Mouse (Mus musculus): ENCODE data around the gene Secisbp2l. TPM values are rescaled to one million over a fixed set of nuclear protein-coding genes. Genes with fewer than 3 reads are reported as not detected.
A peak's percentile ranks its signal among the peaks of the same experiment; 100 is the strongest.

Secisbp2l gene
- 1.6 and 1.9 TPM in 2 replicates for polyA plus RNA-seq (2012; ENCODE audit: insufficient read depth, low replicate concordance)

DNA sequence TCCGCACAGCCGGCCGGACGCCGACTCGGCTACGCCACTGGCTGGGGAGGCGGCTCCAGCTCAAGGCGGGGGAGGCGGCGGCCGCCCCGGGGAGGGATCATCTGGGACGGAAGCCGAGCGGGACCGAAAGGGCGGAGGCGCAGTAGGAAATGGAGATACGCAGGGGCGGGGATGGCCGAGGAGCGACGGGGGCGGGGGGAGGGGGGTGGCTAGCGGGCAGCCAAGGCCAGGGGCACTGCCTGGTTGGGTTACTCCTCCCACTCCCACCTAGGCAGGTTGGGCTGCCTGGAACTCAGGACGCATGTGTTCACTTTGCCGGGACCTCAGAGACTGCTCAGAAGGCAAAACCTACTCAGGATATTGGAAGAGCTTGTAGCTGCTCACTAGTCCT is at the start of gene Secisbp2l:
Gene Secisbp2l (minus strand): TSS at position 152 of the 391 bp plus-strand sequence.
- Histone ChIP-seq H3K9me3 (no peaks in the 10 kb centered on the region), H3K4me3 (replicated peaks) (peak within 1 kb of the TSS; percentile 94), H3K36me3 (replicated peaks; ENCODE audit: low read length) (peaks cover 15% of the 10 kb centered on the region), H3K27me3 (replicated peaks) (no peaks in the 10 kb centered on the region), H3K4me1 (peaks cover 52% of the 10 kb centered on the region)
- TF ChIP-seq GATA1 (IDR thresholded peaks at IDR 0.05; ENCODE audit: borderline replicate concordance, low read length): no peak
- no peak for TF ChIP-seq FLI1 (IDR thresholded peaks at IDR 0.05; ENCODE audit: low read length)

DNA sequence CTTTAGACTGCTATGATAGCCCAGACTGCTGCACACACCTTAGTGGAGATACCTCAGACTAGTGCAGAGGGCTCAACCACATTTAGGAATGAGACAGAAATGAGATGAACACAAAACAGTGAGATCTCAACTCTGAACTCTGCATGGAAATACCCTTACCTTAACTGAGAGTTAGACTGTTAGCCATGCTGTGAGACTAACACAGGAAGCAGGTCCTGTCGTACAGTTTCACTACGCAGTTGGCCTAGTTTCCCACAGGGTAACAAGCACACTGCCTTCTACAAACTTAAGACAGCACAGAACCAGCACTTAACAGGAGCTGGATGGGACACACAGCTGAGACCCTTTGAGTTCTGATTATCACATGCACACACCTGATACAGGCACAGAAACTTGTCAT is 47.3 kb upstream of the Secisbp2l start:
- Histone ChIP-seq H3K9me3 (no peaks in the 10 kb centered on the region), H3K36me3 (replicated peaks; ENCODE audit: low read length) (peaks cover 82% of the 10 kb centered on the region)
- no peak for TF ChIP-seq FLI1 (IDR thresholded peaks at IDR 0.05; ENCODE audit: low read length)
- no peak for TF ChIP-seq GATA1 (IDR thresholded peaks at IDR 0.05; ENCODE audit: borderline replicate concordance, low read length)

GRCm38 (mm10) chr2:125827898-125828297 is 45.2 kb upstream of the Secisbp2l start:
- no peaks in the 10 kb centered on the region for H3K9me3 ChIP-seq
- TF ChIP-seq GATA1 (IDR thresholded peaks at IDR 0.05; ENCODE audit: borderline replicate concordance, low read length) (no peak), FLI1 (IDR thresholded peaks at IDR 0.05; ENCODE audit: low read length) (no peak)
- H3K36me3 ChIP-seq (replicated peaks; ENCODE audit: low read length): peaks cover 61% of the 10 kb centered on the region
- H3K4me3 ChIP-seq (replicated peaks): no peak overlapping the region
- no peaks in the 10 kb centered on the region for H3K27me3 ChIP-seq (replicated peaks)
- H3K4me1 ChIP-seq: no peaks in the 10 kb centered on the region

More for the DNA sequence above, 47.3 kb upstream of the Secisbp2l start:
- H3K4me1 ChIP-seq: no peaks in the 10 kb centered on the region
- no peak overlapping the region for H3K4me3 ChIP-seq (replicated peaks)
- no peaks in the 10 kb centered on the region for H3K27me3 ChIP-seq (replicated peaks)

GRCm38 (mm10) chr2:125826201-125826600 is 43.5 kb upstream of the Secisbp2l start:
- H3K36me3 ChIP-seq (replicated peaks; ENCODE audit: low read length): peaks cover 45% of the 10 kb centered on the region
- TF ChIP-seq GATA1 (IDR thresholded peaks at IDR 0.05; ENCODE audit: borderline replicate concordance, low read length): no peak
- TF ChIP-seq FLI1 (IDR thresholded peaks at IDR 0.05; ENCODE audit: low read length): no peak
- H3K4me1 ChIP-seq: no peaks in the 10 kb centered on the region
- H3K4me3 ChIP-seq (replicated peaks): no peak overlapping the region
- H3K27me3 ChIP-seq (replicated peaks): no peaks in the 10 kb centered on the region
- H3K9me3 ChIP-seq: no peaks in the 10 kb centered on the region

DNA sequence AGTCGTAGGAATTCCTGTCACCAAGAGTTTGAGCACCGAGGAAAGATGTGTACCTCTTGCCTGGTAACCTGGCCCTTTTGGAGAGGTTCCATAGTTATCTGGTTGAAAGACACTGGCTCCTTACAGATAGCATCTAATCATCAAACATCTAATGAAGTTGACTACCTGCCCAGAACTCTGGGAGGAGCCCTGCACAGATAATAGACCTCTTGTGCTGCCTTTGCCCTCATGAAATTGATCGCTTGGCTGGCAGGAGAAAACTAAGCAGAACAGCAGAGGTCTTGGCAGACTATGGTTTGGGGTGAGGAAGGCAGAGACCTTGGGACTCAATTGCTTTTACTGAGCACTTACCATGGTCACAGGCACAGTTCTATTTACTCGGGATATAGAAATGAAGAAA is 37.7 kb upstream of the Secisbp2l start:
- no peaks in the 10 kb centered on the region for H3K9me3 ChIP-seq
- no peak for TF ChIP-seq GATA1 (IDR thresholded peaks at IDR 0.05; ENCODE audit: borderline replicate concordance, low read length)
- TF ChIP-seq FLI1 (IDR thresholded peaks at IDR 0.05; ENCODE audit: low read length): no peak
- no peaks in the 10 kb centered on the region for H3K36me3 ChIP-seq (replicated peaks; ENCODE audit: low read length)
- peaks cover 8% of the 10 kb centered on the region for H3K27me3 ChIP-seq (replicated peaks)
- no peak overlapping the region for H3K4me3 ChIP-seq (replicated peaks)
- H3K4me1 ChIP-seq: no peaks in the 10 kb centered on the region

GRCm38 (mm10) chr2:125813972-125814595 is 31.4 kb upstream of the Secisbp2l start:
- Histone ChIP-seq H3K4me1 (peaks cover 10% of the 10 kb centered on the region), H3K4me3 (replicated peaks) (no peak overlapping the region), H3K36me3 (replicated peaks; ENCODE audit: low read length) (no peaks in the 10 kb centered on the region), H3K27me3 (replicated peaks) (peaks cover 5% of the 10 kb centered on the region), H3K9me3 (no peaks in the 10 kb centered on the region)
- TF ChIP-seq GATA1 (IDR thresholded peaks at IDR 0.05; ENCODE audit: borderline replicate concordance, low read length) (no peak), FLI1 (IDR thresholded peaks at IDR 0.05; ENCODE audit: low read length) (no peak)

- TF ChIP-seq FLI1 (IDR thresholded peaks at IDR 0.05; ENCODE audit: low read length) (no peak), GATA1 (IDR thresholded peaks at IDR 0.05; ENCODE audit: borderline replicate concordance, low read length) (no peak)
These were observed 28.7 kb upstream of the Secisbp2l start for GRCm38 (mm10) chr2:125811332-125811731.

DNA sequence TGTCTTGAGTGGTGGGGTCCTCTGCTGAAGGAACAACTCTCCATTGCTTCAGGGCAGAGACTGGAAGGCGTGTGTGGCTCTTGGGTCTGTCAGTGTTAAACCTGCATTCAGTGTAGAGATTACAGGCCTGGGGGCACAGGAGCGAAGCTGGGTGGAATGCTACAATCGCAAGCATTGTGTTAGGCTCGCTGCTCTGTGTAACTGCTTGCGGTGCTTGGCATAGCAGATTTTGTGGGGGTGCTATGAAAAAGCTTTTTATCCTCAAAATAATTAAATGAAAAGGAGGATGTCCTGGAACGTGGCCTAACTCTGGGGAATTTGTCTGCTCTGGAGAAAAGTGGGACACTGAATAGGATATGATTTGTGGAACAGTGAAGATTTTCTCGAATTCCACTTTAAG is 26.9 kb upstream of the Secisbp2l start:
- peaks cover 10% of the 10 kb centered on the region for H3K4me1 ChIP-seq
- peaks cover 13% of the 10 kb centered on the region for H3K9me3 ChIP-seq
- H3K27me3 ChIP-seq (replicated peaks): peaks cover 5% of the 10 kb centered on the region
- H3K4me3 ChIP-seq (replicated peaks): no peak overlapping the region
- H3K36me3 ChIP-seq (replicated peaks; ENCODE audit: low read length): no peaks in the 10 kb centered on the region
- no peak for TF ChIP-seq FLI1 (IDR thresholded peaks at IDR 0.05; ENCODE audit: low read length)
- TF ChIP-seq GATA1 (IDR thresholded peaks at IDR 0.05; ENCODE audit: borderline replicate concordance, low read length): no peak

More at GRCm38 (mm10) chr2:125811332-125811731, 28.7 kb upstream of the Secisbp2l start:
- Histone ChIP-seq H3K4me1 (peaks cover 10% of the 10 kb centered on the region), H3K36me3 (replicated peaks; ENCODE audit: low read length) (no peaks in the 10 kb centered on the region), H3K27me3 (replicated peaks) (peaks cover 5% of the 10 kb centered on the region), H3K4me3 (replicated peaks) (no peak overlapping the region), H3K9me3 (peaks cover 7% of the 10 kb centered on the region)

- TF ChIP-seq FLI1 (IDR thresholded peaks at IDR 0.05; ENCODE audit: low read length) (no peak), GATA1 (IDR thresholded peaks at IDR 0.05; ENCODE audit: borderline replicate concordance, low read length) (no peak)
- H3K4me1 ChIP-seq: peaks cover 6% of the 10 kb centered on the region
- H3K9me3 ChIP-seq: peaks cover 13% of the 10 kb centered on the region
- no peak overlapping the region for H3K4me3 ChIP-seq (replicated peaks)
- peaks cover 15% of the 10 kb centered on the region for H3K27me3 ChIP-seq (replicated peaks)
- H3K36me3 ChIP-seq (replicated peaks; ENCODE audit: low read length): no peaks in the 10 kb centered on the region
These were observed 23.2 kb upstream of the Secisbp2l start for GRCm38 (mm10) chr2:125805826-125806225.

GRCm38 (mm10) chr2:125801947-125802346 is 19.3 kb upstream of the Secisbp2l start:
- H3K9me3 ChIP-seq: peaks cover 12% of the 10 kb centered on the region
- TF ChIP-seq FLI1 (IDR thresholded peaks at IDR 0.05; ENCODE audit: low read length) (no peak), GATA1 (IDR thresholded peaks at IDR 0.05; ENCODE audit: borderline replicate concordance, low read length) (no peak)
- H3K27me3 ChIP-seq (replicated peaks): peaks cover 20% of the 10 kb centered on the region
- peaks cover 6% of the 10 kb centered on the region for H3K4me1 ChIP-seq
- H3K4me3 ChIP-seq (replicated peaks): no peak overlapping the region
- H3K36me3 ChIP-seq (replicated peaks; ENCODE audit: low read length): no peaks in the 10 kb centered on the region
